Mouse (Mus musculus): ENCODE measurements around the gene Gm10577.
A peak's percentile ranks its signal among the peaks of the same experiment; 100 is the strongest.

The Gm10577 gene

DNA sequence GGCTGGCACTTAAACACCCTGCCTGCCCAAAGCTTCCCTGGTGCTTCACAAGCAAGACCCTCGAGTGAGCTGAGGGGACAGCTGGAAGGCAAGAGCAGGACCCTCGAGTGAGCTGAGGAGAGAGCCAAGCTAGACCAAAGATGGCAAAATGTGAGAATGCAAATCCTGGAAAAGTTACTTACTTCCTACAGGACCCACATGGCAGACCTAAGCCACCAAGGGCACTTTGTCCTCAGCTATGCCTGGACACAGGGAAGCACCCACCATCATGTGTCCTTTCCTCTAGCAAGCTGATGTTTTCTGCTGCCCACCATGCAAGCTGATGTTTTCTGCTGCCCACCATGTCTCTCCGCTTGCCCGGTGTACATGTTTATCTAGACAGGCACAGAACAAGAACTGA is at the start of gene Gm10577:
Gene Gm10577, minus strand, starts transcription at position 101 of the 400 bp plus-strand sequence.
- no peak for DNase-seq (ENCODE audit: extremely low read depth, low read depth, low spot score)

DNA sequence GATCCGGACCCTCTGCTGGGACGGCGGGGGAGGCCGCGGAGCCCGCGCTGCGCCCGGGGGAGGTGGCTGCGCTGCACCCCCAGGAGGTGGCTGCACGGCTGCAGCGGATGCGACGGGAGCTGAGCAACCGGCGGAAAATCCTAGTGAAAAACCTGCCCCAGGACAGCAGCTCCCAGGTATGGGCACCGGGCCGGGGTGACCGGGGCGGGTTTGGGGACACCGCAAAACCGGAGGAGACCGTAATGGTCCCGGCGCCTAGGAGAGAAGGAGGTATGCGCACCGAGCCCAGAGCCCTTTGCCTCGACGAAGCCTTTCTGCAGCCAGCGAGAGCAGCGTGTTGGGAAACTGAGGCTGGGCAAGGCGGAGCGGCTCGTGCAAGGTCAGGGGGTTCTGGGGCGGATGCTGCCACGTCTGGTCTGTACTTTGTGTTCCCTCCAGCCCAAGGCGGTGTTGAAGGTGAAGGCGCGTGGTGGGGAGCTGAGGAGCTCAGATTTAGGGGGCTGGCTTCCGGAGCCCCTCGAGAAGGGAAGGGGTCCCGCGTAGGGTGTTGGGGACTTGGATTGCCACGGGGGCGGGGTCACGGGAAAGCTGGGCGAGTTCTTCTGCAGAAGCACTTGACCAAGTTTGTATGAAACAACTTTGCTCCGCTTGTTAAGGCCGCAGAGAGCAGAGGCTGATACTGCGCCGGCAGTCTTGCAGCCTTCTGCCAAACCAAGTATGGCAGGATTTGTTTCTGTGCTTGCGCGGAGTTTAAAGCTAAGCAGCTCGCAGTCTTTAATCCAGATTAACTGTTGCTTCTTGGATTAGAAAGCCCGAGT is 48.9 kb upstream of the Gm10577 start:
- peak; percentile 5 for DNase-seq (ENCODE audit: extremely low read depth, low read depth, low spot score)

DNA sequence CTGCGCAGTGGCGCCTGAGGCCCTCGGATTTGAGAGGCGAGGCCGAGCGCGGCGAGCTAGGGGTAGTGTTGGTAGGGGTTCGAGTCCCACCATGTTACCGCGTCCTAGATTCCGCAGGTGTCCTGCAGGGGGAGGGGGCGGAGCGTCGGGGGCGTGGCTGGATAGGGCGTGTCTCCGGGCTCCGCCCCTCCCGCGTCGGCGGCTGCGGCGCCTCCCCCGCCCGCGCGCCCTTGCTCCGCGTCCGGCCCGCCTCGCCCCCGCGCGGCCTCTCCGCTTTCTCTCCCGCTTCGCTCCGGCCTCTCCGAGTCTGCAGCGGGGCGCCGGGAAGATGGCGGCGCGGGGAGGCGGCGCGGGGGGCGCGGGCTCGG is 48.3 kb upstream of the Gm10577 start, which contains the start of gene Raver2:
Gene Raver2, plus strand, starts transcription at position 198 of the 368 bp plus-strand sequence.
- DNase-seq (ENCODE audit: extremely low read depth, low read depth, low spot score) = no peak

DNA sequence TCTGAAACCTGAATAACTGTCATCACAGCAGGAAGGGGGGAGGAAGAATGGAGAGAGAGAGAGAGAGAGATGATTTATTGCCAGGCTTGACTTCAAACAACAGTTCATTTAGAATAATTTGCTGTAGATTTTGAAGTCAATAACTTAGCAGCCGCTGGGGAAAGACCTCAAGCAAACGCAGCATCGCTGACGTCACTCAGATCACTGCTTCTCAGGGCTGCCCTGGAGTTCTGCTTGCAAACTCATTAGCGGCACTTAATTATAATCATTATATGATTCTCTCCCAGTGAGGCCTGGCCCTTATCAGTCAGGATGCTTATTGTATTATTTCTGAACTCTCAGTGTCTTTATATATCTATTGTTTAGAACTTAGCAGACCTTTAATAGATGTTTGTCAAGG is 45.9 kb upstream of the Gm10577 start:
- no peak for DNase-seq (ENCODE audit: extremely low read depth, low read depth, low spot score)

DNA sequence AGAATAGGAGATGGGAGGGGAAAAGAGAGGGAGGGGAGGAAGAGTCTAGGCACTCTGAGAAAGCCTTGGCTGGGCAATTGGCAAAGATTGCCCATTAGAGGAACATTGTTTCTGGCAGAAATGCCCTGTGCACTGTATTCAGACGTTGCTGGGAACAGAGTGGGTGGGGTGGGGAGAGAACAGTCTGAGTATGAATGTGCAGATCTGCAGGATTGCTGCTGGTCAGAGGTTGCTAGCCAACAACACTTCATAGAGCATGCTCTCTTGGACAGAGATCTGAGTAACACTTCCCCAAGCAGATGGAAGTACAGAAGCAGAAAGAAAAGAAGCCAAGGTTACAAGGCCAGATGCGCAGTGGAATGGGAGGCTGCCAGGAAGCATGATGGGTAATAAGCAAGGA is 41.6 kb upstream of the Gm10577 start:
- DNase-seq (ENCODE audit: extremely low read depth, low read depth, low spot score) = no peak

DNA sequence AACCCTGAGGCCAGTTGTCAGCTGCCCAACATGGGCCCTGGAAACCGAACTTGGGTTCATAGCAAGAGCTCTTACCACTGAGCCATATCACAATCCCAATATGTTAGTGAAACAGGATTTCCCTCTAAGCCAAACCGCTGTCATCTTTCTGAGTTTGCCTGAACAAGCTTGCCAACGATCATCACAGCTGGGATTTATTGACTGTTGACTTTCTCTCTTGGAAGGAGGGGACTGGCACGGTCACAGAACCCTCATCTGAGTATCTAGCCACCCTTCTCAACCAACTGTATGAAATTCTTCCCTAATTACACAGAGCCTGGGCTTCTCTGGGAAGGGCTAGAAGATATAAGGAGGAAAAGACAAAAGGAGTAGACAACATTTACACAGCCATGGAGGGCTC is 26.1 kb upstream of the Gm10577 start:
- no peak for DNase-seq (ENCODE audit: extremely low read depth, low read depth, low spot score)

DNA sequence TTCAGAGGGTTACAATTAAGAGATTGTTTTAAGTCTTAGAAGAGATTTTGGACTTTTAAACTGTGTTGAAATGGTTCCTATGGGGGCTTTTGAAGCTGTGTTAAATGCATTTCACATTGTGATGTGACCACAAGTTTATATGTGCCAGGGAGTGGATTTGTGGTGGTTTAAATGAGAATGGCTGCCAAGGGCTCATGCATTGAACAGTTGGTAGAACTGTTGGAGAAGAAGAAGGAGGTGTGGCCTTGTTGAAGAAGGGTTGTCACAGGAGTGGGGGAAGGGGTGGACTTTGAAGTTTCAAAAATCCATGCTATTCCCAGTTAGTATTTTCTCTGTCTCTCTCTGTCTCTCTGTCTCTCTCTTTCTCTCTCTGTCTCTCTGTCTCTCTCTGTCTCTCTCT is 23.7 kb upstream of the Gm10577 start:
- no peak for DNase-seq (ENCODE audit: extremely low read depth, low read depth, low spot score)

DNA sequence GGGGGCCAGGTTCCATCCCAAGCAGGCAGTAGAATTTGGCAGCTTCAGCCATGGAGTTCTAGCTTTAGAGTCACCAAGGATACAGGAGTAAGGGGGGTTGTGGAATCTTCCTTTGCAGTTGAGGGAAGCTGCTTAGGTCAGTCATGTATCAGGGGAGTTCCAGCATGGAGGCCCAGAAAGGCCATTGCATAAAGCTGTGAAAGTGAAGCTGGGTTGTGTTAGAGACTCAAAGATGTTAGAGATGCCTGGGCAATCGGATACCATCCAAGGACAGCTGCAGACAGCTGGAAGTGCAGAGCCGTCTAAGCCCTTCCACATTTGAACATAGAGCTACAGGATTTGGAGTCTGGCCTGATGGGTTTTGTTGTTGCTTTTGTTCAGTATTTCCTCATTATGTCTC is 23.2 kb upstream of the Gm10577 start:
- no peak for DNase-seq (ENCODE audit: extremely low read depth, low read depth, low spot score)

DNA sequence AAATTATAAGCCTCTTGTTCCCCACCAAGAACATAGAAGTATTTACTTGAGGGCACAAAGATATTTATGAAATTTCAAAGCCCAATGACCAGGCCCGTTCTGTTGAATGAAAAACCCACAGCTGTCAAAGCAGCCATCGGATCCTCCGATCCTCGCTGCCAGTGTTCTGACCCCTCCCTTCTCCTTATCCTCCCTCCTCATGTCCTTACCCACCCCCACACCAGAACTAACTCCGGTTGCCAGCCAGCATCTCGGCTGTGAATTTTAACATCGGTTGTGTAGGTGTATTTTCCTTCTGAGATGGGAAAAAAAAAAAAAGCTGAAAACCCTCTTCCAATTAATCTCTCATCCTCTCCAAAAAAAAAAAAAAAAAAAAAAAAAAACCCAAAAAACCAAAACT is 16.7 kb upstream of the Gm10577 start:
- no peak for DNase-seq (ENCODE audit: extremely low read depth, low read depth, low spot score)

DNA sequence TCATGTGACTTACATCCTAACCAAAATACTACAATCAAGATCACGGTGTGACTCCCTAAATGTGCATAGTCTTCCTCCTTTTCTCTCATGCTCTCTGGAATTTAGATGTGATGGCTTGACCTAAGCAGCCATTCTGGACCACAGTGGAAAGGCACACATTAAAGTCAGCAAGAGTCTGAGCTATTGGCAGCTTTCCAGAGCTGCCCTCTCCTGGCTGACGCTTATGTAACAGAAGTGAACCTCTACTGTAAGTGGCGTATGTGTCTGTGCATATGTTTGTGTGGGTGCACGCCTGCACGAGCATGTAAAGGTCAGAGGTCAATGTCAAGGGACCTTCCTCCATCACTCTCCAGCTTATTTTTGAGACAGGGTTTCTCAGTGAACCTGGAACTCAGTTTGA is 14.6 kb upstream of the Gm10577 start:
- DNase-seq (ENCODE audit: extremely low read depth, low read depth, low spot score) = no peak

DNA sequence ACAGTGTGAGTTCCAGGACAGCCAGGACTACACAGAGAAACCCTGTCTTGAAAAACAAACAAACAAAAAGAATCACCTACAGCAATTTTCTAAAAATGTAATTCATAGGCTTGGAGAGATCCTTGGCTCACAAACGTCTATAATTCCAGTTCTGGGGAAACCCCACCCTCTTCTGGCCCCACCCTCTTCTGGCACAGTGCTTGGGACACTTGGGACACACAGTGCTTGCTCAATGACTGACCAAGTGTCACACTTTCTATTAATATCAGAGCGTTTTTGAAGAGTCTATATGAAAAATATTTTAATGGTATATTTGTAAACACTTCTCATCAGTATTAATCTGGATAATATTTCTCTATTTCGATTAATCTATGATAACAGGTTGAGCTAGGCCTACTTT is 12.6 kb upstream of the Gm10577 start:
- no peak for DNase-seq (ENCODE audit: extremely low read depth, low read depth, low spot score)

DNA sequence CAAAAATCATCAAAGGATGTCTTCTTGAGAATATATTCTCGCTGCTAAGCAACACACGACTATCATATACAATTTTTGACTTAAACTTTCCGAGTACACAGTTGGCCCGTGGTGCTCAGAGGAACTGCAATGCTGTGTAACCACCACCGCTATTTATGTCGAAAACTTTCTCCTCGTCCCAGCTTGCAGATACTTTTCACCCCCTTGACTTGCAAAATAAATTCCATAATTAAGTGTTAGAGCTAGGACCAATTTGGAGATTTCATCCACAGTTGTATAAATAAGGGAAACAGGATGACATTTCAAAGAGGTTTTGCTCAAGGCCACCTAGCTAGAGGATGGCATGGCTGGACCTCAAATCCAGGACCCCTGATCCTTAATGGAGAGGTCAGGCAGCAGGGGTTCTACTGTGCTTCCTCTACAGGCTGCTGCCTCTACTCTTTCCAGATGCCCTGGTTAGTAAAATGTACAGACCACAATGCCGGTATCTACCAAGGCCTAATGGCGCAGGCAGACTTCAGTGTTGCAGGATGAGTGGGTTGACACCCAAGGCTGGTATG is 7.4 kb upstream of the Gm10577 start:
- no peak for DNase-seq (ENCODE audit: extremely low read depth, low read depth, low spot score)

DNA sequence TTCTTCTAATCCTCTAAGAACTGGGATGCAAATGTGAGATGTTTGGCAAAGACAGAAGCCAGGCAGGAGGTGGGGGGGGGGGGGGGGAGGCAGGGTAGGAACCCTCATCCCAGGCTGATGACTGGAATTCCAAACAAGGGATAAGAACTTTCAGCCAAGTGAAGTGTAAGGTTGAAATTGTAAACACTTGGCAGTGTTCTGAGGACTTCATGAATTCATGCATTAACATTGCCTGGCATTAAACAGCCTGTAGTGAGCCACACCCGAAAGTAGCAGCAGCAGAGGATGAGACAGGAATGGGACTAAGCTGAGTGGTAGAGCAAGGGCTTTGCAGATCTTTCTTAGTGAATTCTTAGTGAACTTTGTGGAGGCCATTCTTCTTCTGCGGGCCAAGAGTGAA is 6.5 kb upstream of the Gm10577 start:
- no peak for DNase-seq (ENCODE audit: extremely low read depth, low read depth, low spot score)

DNA sequence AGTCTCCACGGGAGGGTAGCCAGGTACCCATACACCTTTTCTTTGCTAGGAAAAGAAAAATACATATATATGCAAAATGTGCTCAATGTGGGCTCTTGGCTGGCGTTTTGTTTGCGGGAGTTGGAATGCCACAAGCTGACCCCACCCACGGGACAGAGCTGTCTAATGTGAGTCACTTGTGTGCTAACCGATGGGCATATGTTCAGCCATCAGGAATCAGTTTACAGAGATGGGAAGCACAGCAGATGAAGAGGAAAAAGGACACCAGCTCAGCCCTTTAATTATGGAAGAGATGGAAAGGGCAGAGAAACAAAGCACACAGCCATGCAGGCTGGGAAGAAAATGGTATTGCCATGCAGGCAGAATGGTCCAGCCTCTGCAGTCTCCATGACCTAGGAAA is 6.1 kb upstream of the Gm10577 start:
- DNase-seq (ENCODE audit: extremely low read depth, low read depth, low spot score) = no peak

DNA sequence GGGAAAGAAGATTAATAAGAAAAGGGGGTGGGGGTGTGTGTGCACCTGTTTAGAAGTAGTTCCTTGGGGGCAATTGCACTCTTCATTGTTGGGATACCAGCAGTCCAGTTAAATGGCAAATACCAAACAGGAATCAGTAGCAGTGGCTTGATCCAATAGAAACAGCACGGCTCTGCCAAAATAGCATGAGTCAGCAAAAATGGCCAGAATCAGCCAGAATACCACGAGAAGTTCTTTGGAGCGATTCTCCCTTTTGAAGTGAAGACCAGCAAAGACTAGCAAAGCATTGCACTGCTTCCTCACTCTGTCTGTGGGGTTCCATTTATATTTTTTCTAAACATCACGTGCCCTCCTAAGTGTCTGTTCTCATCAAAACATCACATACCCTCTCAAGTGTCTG is 2.7 kb downstream of the Gm10577 start:
- DNase-seq (ENCODE audit: extremely low read depth, low read depth, low spot score) = no peak

DNA sequence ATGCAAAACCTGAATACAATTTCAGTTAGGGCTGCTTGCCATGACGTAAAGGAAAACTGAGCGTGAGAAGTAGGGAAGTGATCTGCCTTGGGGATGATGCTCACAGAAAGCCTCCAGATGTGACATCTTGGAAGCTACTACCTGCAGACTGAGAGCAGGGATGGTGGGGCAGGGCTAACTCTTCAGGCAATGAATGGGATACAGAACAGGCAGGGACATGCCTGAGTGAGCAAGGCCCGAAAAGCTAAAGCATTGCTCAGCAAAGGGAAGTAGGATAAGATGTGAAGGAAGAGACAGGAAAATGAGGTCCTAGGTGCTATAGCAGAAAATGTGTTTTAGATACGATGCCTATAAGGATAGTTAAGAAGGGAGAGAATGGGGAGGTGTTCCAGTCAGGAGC is 11.4 kb downstream of the Gm10577 start:
- no peak for DNase-seq (ENCODE audit: extremely low read depth, low read depth, low spot score)

DNA sequence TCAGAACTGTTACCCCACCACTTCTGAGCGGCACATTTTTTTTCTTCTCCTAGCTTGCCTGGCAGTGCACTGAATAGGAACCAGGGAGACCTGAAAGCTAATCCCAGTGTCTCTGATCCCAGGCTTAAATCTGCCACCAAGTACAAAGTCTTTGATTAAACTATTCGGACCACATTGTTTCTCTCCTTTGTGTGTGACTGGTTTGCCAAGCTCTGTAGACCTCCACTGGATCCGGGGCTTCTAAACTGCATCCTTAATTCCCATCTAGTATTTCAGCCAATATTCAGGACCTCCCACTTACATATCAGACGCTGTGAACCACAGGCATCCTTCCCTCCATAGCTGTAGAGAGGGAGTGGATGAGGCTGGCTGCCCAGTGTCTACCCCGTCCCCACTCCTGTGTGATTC is 12.1 kb downstream of the Gm10577 start:
- no peak for DNase-seq (ENCODE audit: extremely low read depth, low read depth, low spot score)

DNA sequence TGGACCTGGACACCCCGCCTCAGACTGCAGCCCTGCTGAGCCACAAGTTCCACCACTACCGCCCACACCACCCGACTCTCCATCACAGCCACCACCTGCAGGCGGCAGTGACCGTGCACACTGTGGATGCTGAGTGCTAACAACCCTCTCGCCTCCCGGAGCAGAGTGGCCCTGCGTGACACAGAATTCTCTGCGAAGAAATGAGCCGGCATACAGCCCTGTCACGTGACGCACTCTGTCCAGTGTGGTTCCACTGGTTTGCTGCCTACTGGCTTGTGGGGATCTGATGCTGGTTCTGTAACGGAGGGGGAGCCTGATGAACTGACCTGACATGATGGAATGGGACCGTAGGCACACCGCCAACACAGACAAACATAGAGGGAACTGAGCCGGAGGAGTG is 17.5 kb downstream of the Gm10577 start:
- DNase-seq (ENCODE audit: extremely low read depth, low read depth, low spot score) = no peak

DNA sequence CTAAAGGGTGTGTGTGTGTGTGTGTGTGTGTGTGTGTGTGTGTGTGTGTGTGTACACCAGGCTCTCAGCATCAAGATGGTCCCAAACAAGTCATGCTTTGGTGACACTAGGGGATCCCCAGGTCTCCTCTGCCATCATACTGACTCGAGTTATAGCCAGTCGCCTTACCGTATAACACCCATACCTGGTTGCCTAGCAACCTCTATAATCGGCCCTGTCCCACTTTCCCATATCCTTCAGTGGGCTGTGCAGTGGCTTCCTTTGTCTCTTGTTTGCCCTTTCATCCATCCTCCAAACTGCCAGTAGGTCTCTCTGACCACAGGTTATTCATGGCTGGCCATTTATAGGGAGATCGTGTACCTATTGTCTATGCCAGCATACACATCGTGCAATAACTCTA is 19.4 kb downstream of the Gm10577 start:
- DNase-seq (ENCODE audit: extremely low read depth, low read depth, low spot score) = no peak

DNA sequence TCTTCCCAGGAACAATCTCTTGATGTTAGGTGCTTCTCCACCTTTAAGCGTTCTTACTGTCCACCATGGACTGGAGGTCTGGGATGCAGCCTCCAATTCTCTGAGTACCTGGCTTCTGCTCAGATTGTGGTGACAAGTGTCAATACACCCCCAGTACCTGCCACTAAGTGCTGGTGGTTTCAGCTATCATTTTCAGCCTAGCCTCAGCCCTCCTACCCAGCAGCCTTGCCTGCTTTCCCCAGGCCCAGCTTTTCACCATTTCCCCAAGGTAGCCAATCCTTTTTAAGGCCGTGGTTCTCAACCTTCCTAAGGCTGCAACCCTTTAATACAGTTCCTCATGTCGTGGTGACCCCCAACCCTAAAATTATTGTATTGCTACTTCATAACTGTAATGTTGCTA is 19.9 kb downstream of the Gm10577 start:
- DNase-seq (ENCODE audit: extremely low read depth, low read depth, low spot score) = no peak

DNA sequence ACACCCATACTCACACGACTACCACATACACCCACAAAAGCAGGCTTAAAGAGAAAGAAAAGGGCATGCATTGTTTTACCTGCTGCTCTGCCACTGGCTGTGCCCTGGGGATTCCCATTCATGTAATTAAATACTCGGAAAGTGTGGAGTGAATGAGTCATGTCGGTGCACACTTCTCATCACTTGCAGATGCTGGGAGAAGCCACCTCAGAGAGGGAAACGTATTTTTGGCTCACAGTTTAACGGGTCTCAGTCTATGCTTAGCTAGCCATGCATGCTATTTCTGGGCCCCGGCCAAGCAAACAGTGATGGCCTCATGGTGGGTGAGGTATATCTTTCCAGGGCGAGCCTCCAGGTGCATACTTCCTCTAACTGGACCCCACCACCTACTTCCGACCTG is 21.6 kb downstream of the Gm10577 start:
- DNase-seq (ENCODE audit: extremely low read depth, low read depth, low spot score) = no peak

DNA sequence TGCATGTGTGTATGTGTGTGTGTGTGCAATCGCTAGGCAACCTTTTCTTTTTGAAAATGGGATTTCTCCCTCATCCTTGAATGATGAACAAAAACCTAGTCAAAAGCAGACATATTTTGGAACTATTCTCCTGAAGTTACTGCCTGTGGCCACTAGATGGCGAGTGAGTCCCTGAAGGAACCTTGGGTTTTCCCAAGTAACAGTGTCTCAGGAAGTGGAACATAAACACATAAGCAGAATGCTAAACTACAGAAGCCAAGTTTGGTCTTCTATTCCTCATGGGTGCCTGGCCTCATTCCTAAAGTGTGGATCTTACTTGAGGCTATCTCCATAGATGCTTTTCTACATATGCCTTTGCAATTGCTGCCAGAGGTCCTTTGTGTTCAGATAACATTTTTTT is 22.4 kb downstream of the Gm10577 start:
- no peak for DNase-seq (ENCODE audit: extremely low read depth, low read depth, low spot score)

DNA sequence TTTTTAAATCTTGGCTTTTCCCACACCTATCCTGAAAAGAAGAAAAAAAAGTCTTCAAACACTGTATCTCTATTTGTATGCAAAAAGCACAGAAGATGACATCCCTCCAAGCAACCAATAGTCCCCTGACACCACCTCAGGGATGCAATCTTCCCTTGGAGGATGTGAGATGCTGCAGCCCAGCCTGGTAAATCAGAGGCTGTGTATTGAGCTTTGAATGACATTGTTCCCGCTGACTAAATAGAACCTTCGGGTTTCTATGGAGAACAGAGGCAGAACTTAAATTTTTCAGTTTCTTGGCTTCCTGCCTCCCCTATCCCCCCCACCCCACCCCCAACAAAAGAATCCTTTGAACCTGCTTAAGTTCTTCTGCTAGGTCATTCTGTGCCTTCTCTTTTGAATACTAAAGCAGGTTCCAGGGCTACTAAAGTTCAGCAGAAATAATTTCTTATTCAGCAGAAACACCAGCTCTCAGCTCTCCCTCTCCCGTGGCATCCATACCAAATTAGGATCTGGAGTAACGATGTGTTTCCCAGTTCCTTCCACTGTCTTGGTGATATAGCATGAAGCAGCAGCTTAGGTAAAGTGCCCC is 24.3 kb downstream of the Gm10577 start:
- no peak for DNase-seq (ENCODE audit: extremely low read depth, low read depth, low spot score)

Data from fat pad, adult 2 months (tissue).